Mouse (Mus musculus) bone marrow, adult 2 months (tissue): Measurements from ENCODE around the gene Smim9.

ENCODE experiments used
- CTCF ChIP-seq: fragments of 200-500 bp; IDR thresholded peaks from 2 replicates; pipeline ENCODE4 v1.5.1; 2011; ENCODE audit warnings: low read length, control low read depth; ENCODE audit not compliant: control insufficient read depth, insufficient read depth
- POLR2A ChIP-seq: fragments of 200-500 bp; IDR thresholded peaks from 2 replicates; pipeline ENCODE4 v1.6.1; 2011; ENCODE audit warnings: low read depth, mild to moderate bottlenecking, control low read depth, low read length, borderline replicate concordance; ENCODE audit not compliant: control insufficient read depth

DNA sequence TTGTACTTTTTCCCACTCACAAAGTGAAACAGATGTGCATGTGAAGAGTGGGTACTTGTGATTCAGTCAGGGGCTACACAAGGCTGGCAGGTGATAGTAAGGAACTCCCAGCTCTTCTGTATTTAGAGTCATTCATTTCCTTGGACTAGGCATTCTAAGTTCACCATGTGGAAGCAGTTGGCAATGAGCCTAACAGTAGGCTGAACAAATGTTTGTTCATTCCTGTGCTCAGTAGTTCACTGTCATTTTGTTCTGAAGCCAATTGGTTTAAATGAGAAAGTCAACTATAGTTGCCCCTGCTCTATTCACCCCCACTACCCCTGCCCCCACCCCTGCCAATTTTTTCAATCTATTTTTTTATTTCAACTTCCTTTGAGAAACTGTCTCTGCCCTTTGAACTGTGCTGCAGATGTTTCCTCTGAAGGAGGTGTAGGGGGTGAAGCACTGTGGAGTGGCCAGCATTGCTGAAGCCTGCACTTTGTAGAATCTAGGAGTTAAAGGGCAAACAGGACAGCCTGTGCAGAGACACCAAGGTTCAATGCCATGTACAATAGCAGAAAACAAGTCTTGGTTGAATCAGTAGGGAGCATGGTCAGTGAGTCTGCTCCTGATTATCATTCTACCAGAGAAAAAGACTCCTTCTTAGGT is 35.1 kb downstream of the Smim9 start:
- TF ChIP-seq POLR2A (no peak), CTCF (no peak)
